Mouse (Mus musculus): Measurements from ENCODE around the gene Prr11. TPM values are rescaled to one million over a fixed set of nuclear protein-coding genes. Genes with fewer than 3 reads are reported as not detected.
A peak's percentile ranks its signal among the peaks of the same experiment; 100 is the strongest.
"Not testable (repeated sequence)": the region's sequence is repeated elsewhere in the genome, so short reads cannot be mapped to it uniquely, and the experiment has no call there.

Gene Prr11
- polyA plus RNA-seq, 1 experiment from 2014 or later = 6.5 TPM

DNA sequence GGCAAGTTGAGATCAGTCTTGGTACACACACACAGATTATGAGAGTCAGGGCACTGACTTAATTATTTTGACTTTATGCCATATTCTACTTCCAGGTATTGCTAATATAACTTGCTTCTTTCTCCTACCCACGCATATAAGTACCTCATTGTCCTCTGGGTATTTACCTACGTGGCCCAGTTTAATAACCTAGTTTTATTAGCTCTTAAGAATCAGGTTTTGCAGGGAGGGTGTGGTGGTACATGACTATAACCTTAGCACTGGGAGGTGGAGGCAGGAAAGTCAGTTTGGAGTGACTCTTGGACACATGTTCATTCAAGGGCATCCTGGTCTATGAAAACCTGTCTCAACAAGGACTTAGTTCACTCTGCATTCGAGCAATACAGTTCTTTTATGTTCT lies 46.4 kb downstream of the Prr11 start:
- Histone ChIP-seq H3K9me3 (ENCODE audit: control insufficient read depth, low read length) (no peaks in the 10 kb centered on the region), H3K4me1 (ENCODE audit: control insufficient read depth, insufficient read depth, low read length) (no peaks in the 10 kb centered on the region), H3K27me3 (replicated peaks; ENCODE audit: control insufficient read depth, insufficient read depth, low read length) (no peaks in the 10 kb centered on the region), H3K4me2 (ENCODE audit: low read depth, low read length) (no peak overlapping the region), H3K36me3 (ENCODE audit: control insufficient read depth, insufficient read depth, low read length) (no peaks in the 10 kb centered on the region), H3K9ac (ENCODE audit: low read depth, low read length) (no peak overlapping the region), H3K27ac (ENCODE audit: low read length) (no peak overlapping the region), H3K4me3 (ENCODE audit: low read length) (no peak overlapping the region)
- ATAC-seq = peak; percentile 77
- WGBS = 40% methylated on average over 3 of the region's 3 CpGs

DNA sequence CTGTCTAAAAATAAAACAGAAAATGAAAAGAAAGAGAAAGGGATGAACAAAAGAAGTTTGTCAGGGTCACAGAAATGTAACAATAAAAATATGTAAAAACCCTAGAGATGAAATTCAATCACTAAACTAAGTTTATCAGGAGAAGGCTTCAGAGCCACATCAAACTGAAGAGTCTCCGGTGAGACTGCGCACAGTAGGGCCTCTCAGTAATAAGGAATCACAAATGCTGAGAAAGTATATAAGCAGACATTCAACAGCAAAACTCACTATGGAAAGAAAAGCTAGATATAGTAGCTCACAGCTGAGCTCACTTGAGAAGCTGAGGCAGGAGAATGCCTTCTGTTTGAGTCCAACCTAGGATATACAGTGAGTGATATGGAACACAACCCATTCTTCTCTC lies 48.1 kb downstream of the Prr11 start:
- H3K4me2 ChIP-seq (ENCODE audit: low read depth, low read length) = no peak overlapping the region
- no peak overlapping the region for H3K4me3 ChIP-seq (ENCODE audit: low read length)
- no peaks in the 10 kb centered on the region for H3K27me3 ChIP-seq (replicated peaks; ENCODE audit: control insufficient read depth, insufficient read depth, low read length)
- no peaks in the 10 kb centered on the region; the same call in 1 of the 2 replicates for H3K4me1 ChIP-seq (ENCODE audit: control insufficient read depth, insufficient read depth, low read length)
- WGBS = 99% methylated on average over 2 of the region's 2 CpGs
- H3K36me3 ChIP-seq (ENCODE audit: control insufficient read depth, insufficient read depth, low read length) = no peaks in the 10 kb centered on the region
- no peak for ATAC-seq
- no peak overlapping the region for H3K27ac ChIP-seq (ENCODE audit: low read length)
- H3K9ac ChIP-seq (ENCODE audit: low read depth, low read length) = no peak overlapping the region
- H3K9me3 ChIP-seq (ENCODE audit: control insufficient read depth, low read length) = no peaks in the 10 kb centered on the region

DNA sequence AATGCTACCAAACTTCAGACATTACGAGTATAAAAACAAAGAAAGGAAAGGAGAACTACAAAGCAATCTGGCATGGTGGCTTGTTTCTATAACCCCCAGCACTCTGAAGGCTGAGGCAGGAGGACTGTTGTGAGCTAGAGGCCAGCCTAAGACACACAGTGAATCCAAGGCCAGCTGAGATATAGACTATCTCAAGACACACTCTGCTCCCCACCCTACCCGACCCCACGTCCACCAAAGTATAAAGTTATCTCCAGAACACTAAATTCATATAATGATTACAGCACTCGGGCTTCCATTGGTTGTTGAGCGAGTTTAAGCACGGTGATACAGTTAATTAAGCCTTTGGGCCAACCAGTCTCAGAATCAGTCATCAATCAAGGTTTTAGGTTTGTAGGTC lies 52.2 kb downstream of the Prr11 start:
- Histone ChIP-seq H3K4me1 (ENCODE audit: control insufficient read depth, insufficient read depth, low read length) (no peaks in the 10 kb centered on the region; the same call in 1 of the 2 replicates), H3K4me3 (ENCODE audit: low read length) (no peak overlapping the region), H3K9ac (ENCODE audit: low read depth, low read length) (no peak overlapping the region), H3K9me3 (ENCODE audit: control insufficient read depth, low read length) (no peaks in the 10 kb centered on the region), H3K27ac (ENCODE audit: low read length) (no peak overlapping the region), H3K4me2 (ENCODE audit: low read depth, low read length) (no peak overlapping the region), H3K36me3 (ENCODE audit: control insufficient read depth, insufficient read depth, low read length) (no peaks in the 10 kb centered on the region), H3K27me3 (replicated peaks; ENCODE audit: control insufficient read depth, insufficient read depth, low read length) (no peaks in the 10 kb centered on the region)
- WGBS = 78% methylated on average over 6 of the region's 6 CpGs
- ATAC-seq = no peak

DNA sequence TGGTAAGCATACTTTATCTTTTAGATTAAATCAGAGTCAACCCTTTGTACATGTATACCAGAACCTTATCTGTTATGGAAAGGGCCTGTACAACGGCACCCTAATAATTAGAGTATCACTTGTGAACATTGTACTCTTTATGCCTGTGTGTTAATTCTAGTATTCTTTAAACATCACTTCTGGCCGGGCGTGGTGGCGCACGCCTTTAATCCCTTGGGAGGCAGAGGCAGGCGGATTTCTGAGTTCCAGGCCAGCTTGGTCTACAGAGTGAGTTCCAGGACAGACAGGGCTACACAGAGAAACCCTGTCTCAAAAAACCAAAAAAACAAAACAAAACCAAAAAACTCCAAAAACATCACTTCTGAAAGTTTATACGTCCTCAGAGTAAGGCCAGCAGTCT lies 59.6 kb downstream of the Prr11 start:
- H3K9ac ChIP-seq (ENCODE audit: low read depth, low read length); H3K27ac ChIP-seq (ENCODE audit: low read length); H3K4me3 ChIP-seq (ENCODE audit: low read length); H3K27me3 ChIP-seq (replicated peaks; ENCODE audit: control insufficient read depth, insufficient read depth, low read length); H3K9me3 ChIP-seq (ENCODE audit: control insufficient read depth, low read length); H3K4me1 ChIP-seq (ENCODE audit: control insufficient read depth, insufficient read depth, low read length); H3K4me2 ChIP-seq (ENCODE audit: low read depth, low read length); H3K36me3 ChIP-seq (ENCODE audit: control insufficient read depth, insufficient read depth, low read length): not testable (repeated sequence)
- peak; percentile 52 for ATAC-seq
- 79% methylated on average over 7 of the region's 7 CpGs for WGBS

DNA sequence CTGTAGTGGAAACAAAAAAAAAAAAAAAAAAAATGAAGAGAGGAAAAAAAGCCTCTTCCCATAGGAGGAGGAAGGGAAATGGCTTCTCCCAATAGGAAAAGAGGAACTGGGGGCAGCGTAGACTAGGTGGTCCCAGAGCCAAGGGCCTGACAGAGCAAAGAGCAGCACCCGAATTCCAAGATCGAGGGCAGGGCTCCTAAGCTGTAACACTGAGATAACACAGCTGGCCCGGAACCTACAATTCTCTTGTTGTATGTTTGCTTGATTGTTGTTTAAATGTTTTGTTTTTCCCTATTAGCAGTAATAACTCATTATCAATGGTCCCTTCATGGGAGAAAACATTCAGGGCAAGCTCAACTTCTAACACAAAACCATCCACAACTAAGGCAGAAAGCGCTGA lies 61.5 kb downstream of the Prr11 start:
- 87% methylated on average over 5 of the region's 5 CpGs for WGBS
- Histone ChIP-seq H3K9ac (ENCODE audit: low read depth, low read length) (no peak overlapping the region), H3K4me1 (ENCODE audit: control insufficient read depth, insufficient read depth, low read length) (no peaks in the 10 kb centered on the region), H3K9me3 (ENCODE audit: control insufficient read depth, low read length) (no peaks in the 10 kb centered on the region), H3K27ac (ENCODE audit: low read length) (no peak overlapping the region), H3K36me3 (ENCODE audit: control insufficient read depth, insufficient read depth, low read length) (no peaks in the 10 kb centered on the region; the same call in 1 of the 2 replicates), H3K4me2 (ENCODE audit: low read depth, low read length) (no peak overlapping the region), H3K27me3 (replicated peaks; ENCODE audit: control insufficient read depth, insufficient read depth, low read length) (no peaks in the 10 kb centered on the region), H3K4me3 (ENCODE audit: low read length) (no peak overlapping the region)
- no peak for ATAC-seq

DNA sequence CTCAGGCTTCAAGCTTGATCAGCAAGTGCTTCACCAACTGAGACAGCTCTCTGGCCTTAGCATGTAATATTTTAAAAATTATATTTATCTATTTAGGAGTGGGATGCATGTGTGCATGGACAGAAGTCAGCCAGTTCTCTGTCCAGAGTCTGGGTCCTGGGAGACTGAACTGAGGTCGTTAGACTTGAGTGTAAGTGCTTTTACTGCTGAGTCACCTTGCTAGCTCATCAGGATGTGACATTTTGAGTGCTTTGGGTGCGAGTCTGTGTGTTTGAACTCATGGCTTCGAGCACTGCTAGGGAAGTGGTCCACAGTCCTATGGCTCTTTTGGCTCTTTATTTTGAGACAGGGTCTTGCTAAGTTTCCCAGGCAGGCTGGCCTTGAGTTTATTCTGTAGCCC lies 65.5 kb downstream of the Prr11 start:
- H3K4me1 ChIP-seq (ENCODE audit: control insufficient read depth, insufficient read depth, low read length) = 0 out of 2 replicates have a peak, but pooled peaks cover 3% of the 10 kb centered on the region
- no peak overlapping the region for H3K4me3 ChIP-seq (ENCODE audit: low read length)
- H3K27me3 ChIP-seq (replicated peaks; ENCODE audit: control insufficient read depth, insufficient read depth, low read length) = no peaks in the 10 kb centered on the region
- no peak overlapping the region for H3K4me2 ChIP-seq (ENCODE audit: low read depth, low read length)
- 85% methylated on average over 3 of the region's 3 CpGs for WGBS
- no peak overlapping the region for H3K9ac ChIP-seq (ENCODE audit: low read depth, low read length)
- H3K9me3 ChIP-seq (ENCODE audit: control insufficient read depth, low read length) = no peaks in the 10 kb centered on the region
- H3K27ac ChIP-seq (ENCODE audit: low read length) = no peak overlapping the region
- H3K36me3 ChIP-seq (ENCODE audit: control insufficient read depth, insufficient read depth, low read length) = no peaks in the 10 kb centered on the region; the same call in 1 of the 2 replicates
- ATAC-seq = no peak

DNA sequence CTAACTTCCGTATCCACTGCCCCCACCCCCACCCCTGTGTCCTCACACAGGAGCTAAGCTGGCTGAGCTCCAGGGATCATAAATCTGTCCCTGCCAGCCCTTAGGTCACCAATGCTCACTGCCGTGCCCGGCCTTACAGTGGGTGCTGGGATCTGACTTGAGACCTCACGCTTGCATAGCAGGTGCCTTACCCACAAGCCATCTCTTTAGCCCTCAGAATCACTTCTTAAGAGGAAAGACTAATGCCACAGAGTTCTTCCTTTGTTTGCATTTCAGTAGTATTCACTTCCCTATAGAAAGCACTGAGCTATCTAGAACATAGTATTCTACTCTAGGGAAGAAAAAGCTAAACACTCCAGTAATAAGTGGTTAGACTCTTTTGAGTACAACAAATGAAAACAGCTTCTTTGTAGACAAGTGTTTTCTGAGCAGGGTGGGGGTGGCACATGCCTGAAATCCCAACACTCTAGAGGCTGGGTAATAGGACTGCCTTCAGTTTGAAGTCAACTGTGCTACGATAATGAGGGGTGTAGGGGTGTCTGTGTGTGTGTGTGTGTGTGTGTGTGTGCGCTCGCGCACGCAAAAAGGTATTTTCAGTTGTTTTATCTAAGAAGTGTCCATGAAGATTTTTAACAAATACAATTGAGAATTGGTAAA lies 69.1 kb downstream of the Prr11 start:
- no peaks in the 10 kb centered on the region for H3K9me3 ChIP-seq (ENCODE audit: control insufficient read depth, low read length)
- H3K4me3 ChIP-seq (ENCODE audit: low read length) = no peak overlapping the region
- peak; percentile 94 for ATAC-seq
- H3K4me1 ChIP-seq (ENCODE audit: control insufficient read depth, insufficient read depth, low read length) = 0 out of 2 replicates have a peak, but pooled peaks cover 3% of the 10 kb centered on the region
- no peaks in the 10 kb centered on the region for H3K36me3 ChIP-seq (ENCODE audit: control insufficient read depth, insufficient read depth, low read length)
- no peak overlapping the region; the same call in none of the 2 replicates for H3K27ac ChIP-seq (ENCODE audit: low read length)
- no peak overlapping the region for H3K4me2 ChIP-seq (ENCODE audit: low read depth, low read length)
- no peak overlapping the region for H3K9ac ChIP-seq (ENCODE audit: low read depth, low read length)
- 63% methylated on average over 9 of the region's 9 CpGs for WGBS
- no peaks in the 10 kb centered on the region for H3K27me3 ChIP-seq (replicated peaks; ENCODE audit: control insufficient read depth, insufficient read depth, low read length)

MicroRNAs within 50 kb of the gene (microRNA counts, 519-probe panel; counts per million panel counts)
- 3,551 counts per million, percentile 91 among the panel's probes with 10 or more counts for microRNA mmu-miR-301a

Small RNAs within 50 kb of the gene (microRNA-seq; reads per million reads assigned to microRNA genes)
- 1,437 reads per million, percentile 77 among the genes with 10 or more reads in this experiment for gene Mir301

Other genes with a start within 250 kb of the Prr11 start
- gene Ypel2, start 115.0 kb downstream of the Prr11 start, polyA plus RNA-seq (2015; fragmentation: Nextera tagmentation; extraction: Ambion mirVana) = 7.5 and 8.6 TPM in 2 replicates
- gene Gdpd1, start 34.6 kb downstream of the Prr11 start, polyA plus RNA-seq (2015; fragmentation: Nextera tagmentation; extraction: Ambion mirVana) = 24.5 and 24.7 TPM in 2 replicates
- gene Smg8, start 21.9 kb downstream of the Prr11 start, polyA plus RNA-seq (2015; fragmentation: Nextera tagmentation; extraction: Ambion mirVana) = 14.3 and 15.3 TPM in 2 replicates
- gene Ska2, start 526 bp upstream of the Prr11 start, polyA plus RNA-seq (2015; fragmentation: Nextera tagmentation; extraction: Ambion mirVana) = 30.6 and 37.7 TPM in 2 replicates
- 16.2 and 19.1 TPM in 2 replicates for gene Trim37, start 18.4 kb upstream of the Prr11 start, polyA plus RNA-seq (2015; fragmentation: Nextera tagmentation; extraction: Ambion mirVana)